Mouse (Mus musculus) left cerebral cortex, postnatal 14 days (tissue): Measurements from ENCODE around the gene Fastkd3. TPM values are rescaled to one million over a fixed set of nuclear protein-coding genes. Genes with fewer than 3 reads are reported as not detected.

Experiments used
- DNase-seq, 2 experiments: peaks; one replicate each; pipeline ENCODE4 v3.0.0; 2021 to 2022; ENCODE audit warnings: low spot score in 2 of 2, mixed read lengths in 1 of 2
- intact Hi-C: fragments of 180-260 bp; cut with DNase I; formaldehyde crosslinking; loops from one replicate; pipeline ENCODE4 v1.15.1; 2025
- total RNA-seq, 2 experiments: library from RNA; stranded (reverse); gene quantifications; 2 replicates each; pipeline ENCODE4 v1.2.3; 2021

The Fastkd3 gene
- total RNA-seq, 2 experiments from 2014 or later = 13.1 to 15.4 TPM

GRCm38 (mm10) chr13:68601184-68601583, 19.1 kb downstream of the Fastkd3 start:
- peak; percentile 65 to 71 for DNase-seq
- intact Hi-C loops = loop anchor here (5.0 kb wide), 2 partner anchors 396 to 861 kb away; partner anchors contain the start of gene Adcy2

- DNase-seq = peak in 1 of 2 experiments; percentile 40
These were observed 21.1 kb downstream of the Fastkd3 start for GRCm38 (mm10) chr13:68603085-68603484.

DNA sequence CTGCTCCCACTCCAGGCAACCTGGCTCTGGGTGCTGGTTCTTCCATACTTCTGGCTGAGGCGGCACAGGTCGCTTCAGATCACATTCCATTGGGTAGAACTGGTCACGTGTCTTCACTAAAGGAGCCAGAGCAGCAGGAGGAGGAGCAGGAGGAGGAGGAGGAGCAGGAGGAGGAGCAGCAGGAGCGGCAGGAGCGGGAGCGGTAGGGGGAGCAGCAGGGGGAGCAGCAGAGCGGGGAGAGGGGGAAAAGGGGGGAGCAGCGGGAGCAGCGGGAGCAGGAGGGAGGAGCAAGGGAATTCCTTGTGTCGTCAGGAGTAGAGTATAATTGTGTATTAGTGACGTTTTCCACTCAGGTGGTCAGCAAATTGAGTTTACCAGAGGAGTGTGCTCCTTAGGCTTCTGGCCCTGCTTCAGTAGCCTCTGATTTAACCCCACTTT, 23.7 kb downstream of the Fastkd3 start:
- peak; percentile 34 to 39 for DNase-seq
- intact Hi-C loops = no loop called here

More at GRCm38 (mm10) chr13:68603085-68603484, 21.1 kb downstream of the Fastkd3 start:
- intact Hi-C loops = loop anchor here (5.0 kb wide), 2 partner anchors 394 to 859 kb away; partner anchors contain the start of gene Adcy2

DNA sequence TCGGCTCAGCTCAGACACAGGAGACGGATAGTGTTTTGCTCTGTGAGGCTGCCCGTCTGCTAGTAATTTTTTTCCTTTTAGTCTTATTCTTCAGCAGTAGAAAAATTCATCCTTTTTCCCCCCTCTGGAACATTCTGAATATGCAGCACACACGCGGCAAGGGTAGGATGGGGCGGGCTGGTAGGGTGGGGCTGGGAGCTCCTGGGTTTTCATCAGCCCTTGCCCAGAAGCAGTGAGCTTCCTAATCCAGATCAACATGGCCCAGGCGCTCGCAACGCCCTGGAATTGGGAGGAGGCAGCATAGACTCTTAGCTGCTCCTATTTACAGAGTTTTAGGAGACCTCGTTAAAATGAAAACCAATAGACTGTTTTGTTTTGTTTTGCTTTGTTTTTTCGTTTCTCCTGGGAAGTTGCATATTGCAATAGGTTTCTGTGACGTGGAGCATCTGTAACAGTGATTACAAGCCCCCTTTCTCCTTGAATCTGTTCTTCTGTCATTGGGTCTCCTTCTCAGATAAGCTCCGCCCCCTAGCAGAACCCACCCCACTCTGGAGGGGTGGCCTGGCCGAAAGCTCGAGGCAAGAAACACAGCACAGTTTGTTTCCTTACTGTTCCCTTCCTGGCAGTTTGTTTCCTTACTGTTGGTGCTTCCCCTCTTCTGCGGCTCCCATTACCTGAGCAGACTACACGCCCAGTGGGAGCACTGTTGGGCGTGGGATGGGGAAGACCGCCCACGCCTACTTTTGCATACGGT, 25.8 kb downstream of the Fastkd3 start:
- intact Hi-C loops = no loop called here
- no peak for DNase-seq

- DNase-seq = peak; percentile 50 to 55
- intact Hi-C loops = loop anchor here (5.0 to 10.0 kb wide), 3 partner anchors 375 to 840 kb away; partner anchors contain the start of gene Adcy2
These were observed 40.8 kb downstream of the Fastkd3 start for GRCm38 (mm10) chr13:68622792-68623191.

GRCm38 (mm10) chr13:68627041-68627440, 45.0 kb downstream of the Fastkd3 start:
- intact Hi-C loops = loop anchor here (10.0 kb wide), 1 partner anchor 448 kb away; no protein-coding TSS in a partner anchor
- DNase-seq = no peak

Other genes with a start within 250 kb of the Fastkd3 start
- 10 to 100 TPM; 10.3 to 16.5 TPM for gene Mtrr, start 85 bp upstream of the Fastkd3 start, total RNA-seq
- 10 to 100 TPM; 25.6 to 28.2 TPM for gene 1700001L19Rik, start 15.2 kb downstream of the Fastkd3 start, total RNA-seq